Mouse (Mus musculus): ENCODE results near the gene Pnma1.

Pnma1 gene

DNA sequence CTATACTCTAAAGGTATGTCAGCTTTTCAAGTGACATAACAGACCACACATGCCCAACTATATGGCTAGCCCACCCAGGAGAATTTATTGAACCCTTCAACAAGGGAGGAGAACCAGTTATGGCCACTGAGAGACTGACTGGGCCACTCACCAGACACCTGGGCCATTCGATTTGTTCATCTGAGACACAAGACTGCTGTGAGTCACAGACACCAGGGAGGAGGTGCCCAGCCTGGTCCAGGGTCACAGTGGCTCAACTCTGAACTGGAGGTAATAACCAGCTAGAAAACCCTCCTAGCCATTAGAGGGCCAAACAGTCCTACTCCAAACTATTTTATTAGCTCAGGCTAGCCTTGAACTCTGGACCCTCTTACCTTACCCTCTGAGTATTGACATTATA is 29.8 kb upstream of the Pnma1 start:
- DNase-seq (ENCODE audit: low spot score), result no peak

GRCm38 (mm10) chr12:84176886-84177765 is 28.8 kb upstream of the Pnma1 start:
- no peak for DNase-seq (ENCODE audit: low spot score)

DNA sequence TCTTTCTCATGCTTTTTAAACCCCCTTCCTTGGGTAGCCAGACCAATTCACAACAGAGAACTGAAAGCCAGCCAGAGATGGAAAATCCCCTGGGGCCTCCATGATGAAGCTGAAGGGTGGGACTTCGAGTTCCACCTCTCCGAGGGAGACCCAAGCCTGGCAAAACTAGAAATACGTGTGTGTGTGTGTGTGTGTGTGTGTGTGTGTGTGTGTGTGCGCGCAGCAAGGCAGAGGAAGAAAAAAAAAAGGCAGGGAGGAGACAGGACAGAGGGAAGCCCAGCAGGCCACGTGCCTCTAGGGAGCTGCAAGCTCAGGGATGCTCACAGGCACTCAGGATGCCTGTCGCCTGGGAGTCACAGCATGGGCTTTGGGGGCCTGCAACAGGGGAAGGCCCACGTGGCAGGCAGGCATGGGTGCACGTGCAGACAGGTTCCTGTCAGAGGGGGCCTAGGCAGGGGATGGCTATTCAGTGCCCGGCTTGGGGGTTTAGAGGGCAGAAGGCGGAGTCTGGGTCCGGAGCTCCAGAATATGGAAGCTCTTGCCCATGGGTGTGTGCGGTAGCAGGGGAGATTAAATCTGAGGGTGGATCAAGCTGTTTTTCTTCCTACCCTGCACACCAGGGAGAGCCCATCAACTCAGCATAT is 28.0 kb upstream of the Pnma1 start:
- no peak for DNase-seq (ENCODE audit: low spot score)

GRCm38 (mm10) chr12:84175659-84176061 is 27.4 kb upstream of the Pnma1 start:
- DNase-seq (ENCODE audit: low spot score), result peak; percentile 84

DNA sequence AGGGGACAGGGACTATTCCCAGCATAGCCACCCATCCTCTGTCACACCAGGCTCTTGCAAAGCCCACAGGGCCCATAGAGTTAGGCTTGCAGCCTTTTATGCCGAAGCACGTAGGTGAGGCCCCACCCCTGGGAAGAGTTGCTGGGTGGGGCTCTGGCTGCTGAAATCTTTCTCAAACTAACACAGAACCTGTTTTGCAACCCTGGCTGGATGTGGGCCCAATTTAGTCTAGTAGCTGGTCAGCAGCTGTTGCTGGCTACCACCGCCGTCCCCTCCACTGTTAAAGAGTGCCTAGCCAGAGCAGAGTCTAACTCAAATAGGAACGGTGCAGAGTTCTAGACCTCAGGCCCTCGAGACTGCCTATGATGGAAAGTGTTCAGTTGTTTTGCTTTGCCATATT is 26.6 kb upstream of the Pnma1 start:
- DNase-seq (ENCODE audit: low spot score), result peak; percentile 67

DNA sequence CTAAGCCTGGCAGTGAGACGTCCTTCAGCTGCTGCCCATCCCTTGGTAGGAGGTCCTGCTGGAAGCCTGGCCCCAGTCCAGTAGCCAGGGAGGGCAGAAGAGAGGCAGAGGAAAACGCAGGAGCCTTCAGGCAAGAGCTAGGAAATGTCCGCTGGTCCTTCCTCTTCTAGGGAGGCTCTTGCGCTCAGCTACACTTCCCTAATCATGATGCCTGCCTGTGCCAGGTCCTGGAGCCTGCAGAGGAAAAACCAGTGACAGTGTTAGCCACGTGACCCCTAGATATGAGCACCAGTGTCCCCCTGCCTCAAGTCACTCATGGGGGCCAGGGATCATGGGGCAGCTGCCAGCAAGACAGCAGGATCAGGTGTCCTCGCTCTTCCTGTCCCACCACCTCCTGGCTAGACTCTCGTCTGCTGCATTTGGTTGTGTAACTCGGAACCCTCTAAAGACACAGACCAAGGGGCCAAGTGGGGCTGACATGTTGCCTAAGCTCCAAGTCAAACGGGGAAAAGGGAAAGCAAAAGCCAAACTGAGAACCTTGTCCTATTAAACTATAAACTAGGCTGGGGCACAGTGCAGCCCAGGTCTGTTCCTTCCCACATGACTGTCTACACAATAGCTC is 26.0 kb upstream of the Pnma1 start:
- peak; percentile 60 for DNase-seq (ENCODE audit: low spot score)

- DNase-seq (ENCODE audit: low spot score), result no peak
Measured at GRCm38 (mm10) chr12:84173309-84173915, 25.1 kb upstream of the Pnma1 start.

DNA sequence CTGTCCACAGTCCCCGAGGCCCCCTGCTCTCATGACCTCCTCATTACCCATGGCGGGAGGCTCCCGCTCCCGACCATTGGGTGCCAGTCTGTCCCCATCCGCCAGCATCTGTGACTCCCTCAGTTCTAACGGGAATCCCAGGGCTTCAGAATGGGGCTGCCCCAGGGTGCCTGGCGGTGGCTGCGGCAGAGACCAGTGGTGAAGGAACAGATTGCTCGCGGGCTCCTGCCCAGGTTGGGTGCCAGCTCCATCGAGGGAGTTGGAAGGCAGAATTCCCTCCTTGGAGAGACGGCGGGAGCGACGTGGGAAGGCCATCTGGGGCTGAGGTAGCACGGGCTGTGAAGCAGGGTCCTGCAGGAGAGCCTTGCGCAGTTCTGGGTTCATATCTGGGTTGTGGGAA is 24.6 kb upstream of the Pnma1 start:
- no peak for DNase-seq (ENCODE audit: low spot score)

GRCm38 (mm10) chr12:84172216-84172615 is 23.9 kb upstream of the Pnma1 start:
- no peak for DNase-seq (ENCODE audit: low spot score)

- DNase-seq (ENCODE audit: low spot score), result no peak
Measured at GRCm38 (mm10) chr12:84170610-84171009, 22.3 kb upstream of the Pnma1 start.

DNA sequence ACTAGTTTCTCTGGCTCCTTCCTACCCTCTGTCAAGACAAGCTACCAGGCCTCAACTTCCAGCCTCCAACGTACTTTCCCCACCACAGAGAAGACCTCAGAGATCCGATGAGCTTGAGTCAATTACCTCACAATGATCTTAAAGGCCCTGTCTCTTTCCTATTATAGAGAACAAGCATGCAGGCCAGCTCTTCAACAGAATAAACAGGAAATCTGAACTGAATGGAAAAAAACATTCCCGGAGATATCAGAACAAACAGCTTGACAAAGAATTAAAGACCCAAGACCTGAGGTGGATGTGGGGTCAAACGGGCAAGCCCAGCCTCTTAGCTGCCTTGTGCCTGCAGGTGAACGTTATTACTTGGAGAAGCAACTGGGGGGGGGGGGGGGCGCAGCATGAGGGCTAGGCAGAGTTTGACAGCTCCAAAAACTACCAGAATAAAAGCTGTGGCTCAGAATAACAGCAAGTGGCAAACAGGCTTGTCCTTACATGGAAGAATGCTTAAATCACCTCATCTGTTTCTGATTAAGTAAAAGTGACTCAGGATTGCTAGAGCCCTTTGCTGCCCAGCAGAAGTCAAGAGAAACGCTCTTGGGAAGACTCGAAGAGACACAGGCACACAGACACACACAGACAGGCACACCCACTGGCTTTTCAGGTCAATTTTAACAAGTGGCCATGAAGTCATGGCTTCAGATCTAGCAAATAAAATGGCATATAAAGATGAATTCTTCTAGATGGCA is 17.5 kb upstream of the Pnma1 start:
- no peak for DNase-seq (ENCODE audit: low spot score)

DNA sequence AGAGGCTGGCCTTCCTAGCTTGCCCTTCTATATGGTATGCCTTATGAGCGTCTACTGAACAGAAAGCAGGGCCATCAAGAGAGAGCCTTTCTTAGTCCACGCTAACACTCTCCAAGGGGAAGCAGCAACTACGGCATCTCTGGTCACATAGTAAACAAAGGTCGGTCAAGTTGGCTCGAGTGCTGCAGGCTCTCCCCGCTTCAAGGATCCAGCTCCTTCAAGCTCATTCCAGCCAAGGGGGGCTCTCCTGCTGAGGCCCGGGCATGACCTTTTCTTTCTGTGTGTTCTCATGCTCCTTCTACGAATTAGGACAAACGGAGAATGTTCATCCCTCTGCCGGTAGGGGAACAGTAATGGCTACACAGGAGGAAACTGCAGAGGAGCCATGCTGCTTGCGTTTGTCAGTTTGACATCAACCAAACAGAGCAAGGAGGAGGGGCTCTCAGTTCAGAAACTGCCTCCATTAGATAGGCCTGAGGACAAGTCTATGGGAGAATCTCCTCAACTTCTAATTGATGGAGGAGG is 15.4 kb upstream of the Pnma1 start:
- DNase-seq (ENCODE audit: low spot score), result no peak

GRCm38 (mm10) chr12:84163133-84163532 is 14.8 kb upstream of the Pnma1 start:
- DNase-seq (ENCODE audit: low spot score), result no peak

DNA sequence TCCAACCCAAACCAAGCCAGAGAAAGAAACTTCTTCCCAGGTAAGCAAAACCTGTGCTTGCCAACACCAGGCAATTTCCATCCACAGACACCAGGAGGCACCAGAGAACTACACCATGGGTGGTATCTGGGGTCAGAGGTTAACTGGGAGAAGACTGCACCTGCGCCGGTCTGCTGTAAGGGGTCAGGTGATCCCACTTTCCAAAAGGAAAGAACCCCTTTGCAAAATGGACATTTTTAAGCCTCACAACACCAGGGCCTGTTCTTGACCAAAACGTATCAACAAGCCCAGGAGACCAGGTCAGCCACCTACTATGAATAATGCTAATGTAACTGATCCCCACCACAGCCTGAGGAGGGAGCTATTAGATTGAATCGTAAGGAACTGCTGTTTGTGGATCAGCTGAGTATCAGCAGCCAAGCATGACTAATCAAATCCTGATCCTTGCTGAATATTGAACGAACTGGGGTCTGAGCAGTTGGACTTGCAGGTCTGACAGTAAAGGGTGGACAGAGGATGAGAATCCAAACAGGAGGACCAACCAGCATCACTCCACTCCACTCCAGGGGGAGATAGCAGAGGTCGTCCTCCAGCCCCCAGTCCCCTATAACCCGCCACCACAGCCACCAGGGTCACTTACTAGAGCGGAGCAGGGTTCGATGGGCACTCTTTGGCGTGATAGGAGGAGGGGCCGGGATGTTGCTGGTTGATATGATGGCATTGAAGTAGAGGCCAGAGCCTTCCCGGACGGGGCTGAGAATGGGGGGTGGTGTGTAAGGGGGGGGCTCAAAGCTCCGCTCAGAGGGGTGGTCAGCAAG is 13.5 kb upstream of the Pnma1 start:
- DNase-seq (ENCODE audit: low spot score), result no peak

DNA sequence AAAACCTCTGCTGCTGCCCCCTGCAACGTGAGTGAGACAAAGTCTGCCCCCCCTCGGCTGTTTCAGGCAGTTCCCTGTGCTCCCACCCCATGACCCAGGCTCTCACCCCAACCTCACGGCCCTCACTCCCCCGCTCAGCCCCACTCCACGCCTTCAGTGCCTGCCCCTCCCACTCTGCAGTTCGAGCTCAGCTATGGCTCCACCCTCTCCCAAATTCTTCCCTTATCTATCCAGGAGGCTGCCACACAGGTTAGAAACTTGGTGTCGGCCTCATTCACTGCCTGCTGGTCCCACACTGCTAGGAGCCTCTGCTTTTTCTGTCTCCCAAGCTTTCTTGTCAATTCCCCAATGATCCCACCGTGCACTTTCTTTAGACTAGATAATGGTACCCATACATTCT is 12.8 kb upstream of the Pnma1 start:
- DNase-seq (ENCODE audit: low spot score), result no peak

DNA sequence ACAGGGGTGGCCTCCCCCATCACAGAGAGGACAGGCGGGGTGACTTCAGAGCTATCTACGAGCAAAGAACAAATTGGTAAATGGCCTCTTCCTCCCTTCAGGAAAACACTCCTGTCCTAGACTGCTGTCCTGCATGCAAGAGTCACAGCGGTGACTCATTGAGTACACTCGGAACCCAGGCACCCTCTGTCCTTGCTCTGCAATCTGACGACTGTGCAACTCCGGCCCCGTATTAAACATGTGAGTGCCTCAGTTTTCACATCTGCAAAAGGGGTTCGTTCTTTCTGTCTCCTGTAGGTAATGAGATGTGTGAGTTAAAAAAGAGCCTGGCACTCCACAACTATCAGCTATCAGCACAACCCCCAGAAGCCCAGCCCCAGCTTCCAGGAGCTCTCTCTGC is 12.2 kb upstream of the Pnma1 start:
- DNase-seq (ENCODE audit: low spot score), result no peak

GRCm38 (mm10) chr12:84158156-84158555 is 9.9 kb upstream of the Pnma1 start:
- DNase-seq (ENCODE audit: low spot score), result no peak

DNA sequence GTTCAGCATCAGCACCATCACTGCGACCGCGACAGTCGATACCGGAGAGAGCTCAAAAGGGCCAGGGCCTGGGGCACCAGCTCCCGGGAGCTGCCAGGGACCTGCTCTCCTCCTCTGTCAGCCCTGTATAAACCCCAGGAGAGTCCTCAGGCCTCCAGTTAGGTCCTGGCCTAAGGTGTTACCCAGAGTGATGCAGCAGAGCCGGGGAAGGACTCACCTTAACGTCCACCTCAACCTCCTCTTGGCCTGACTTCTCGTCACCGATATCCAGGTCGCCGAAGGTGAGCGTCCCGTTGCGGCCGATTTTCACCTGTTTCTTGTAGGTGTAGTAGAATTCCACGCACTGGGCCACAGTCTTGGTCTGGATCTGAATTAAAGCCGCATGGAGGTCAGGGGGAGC is 7.9 kb upstream of the Pnma1 start:
- no peak for DNase-seq (ENCODE audit: low spot score)

DNA sequence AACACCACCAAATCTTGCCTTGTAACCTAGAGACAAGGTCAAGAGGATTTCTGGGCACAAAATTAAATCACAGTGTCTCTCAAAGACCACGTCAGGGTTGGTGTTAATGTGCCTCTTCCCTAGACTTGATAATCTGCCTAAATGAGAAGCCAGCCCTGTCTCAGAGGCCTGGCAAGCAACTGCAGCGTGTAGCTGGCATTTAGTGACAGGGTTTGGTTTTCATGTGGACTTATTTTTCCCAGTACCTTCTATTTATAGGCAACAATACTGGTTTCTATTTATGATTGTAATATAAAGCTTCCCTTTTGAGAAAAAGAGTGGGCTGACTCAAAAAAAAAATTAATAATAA is 7.2 kb upstream of the Pnma1 start:
- no peak for DNase-seq (ENCODE audit: low spot score)

GRCm38 (mm10) chr12:84154786-84155522 is 6.7 kb upstream of the Pnma1 start:
- DNase-seq (ENCODE audit: low spot score), result no peak

Measured in ovary, postnatal 36 days (tissue).